Mouse (Mus musculus) kidney, postnatal 36 days (tissue): ENCODE results near the gene Cntnap5b.

Source experiments
- DNase-seq, 2 experiments: peaks; one replicate each; pipeline ENCODE4 v3.0.0; 2021 to 2022; ENCODE audit warnings: mixed read lengths in 2 of 2

Gene Cntnap5b

DNA sequence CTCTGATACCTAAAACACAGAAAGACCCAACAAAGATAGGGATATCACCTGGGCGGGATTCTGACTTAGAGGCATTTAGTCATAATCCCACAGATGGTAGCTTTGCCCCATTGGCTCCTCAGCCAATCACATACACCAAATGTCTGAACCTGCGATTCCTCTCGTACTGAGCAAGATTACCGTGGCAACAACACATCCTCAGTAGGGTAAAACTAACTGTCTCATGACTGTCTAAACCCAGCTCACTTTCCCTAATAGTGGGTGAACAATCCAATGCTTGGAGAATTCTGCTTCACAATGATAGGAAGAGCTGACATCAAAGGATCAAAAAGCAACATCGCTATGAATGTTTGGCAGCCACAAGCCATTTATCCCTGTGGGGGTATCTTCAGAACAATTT is 407.5 kb downstream of the Cntnap5b start:
- DNase-seq, result peak; percentile 20 to 41

GRCm38 (mm10) chr1:100231980-100232608 is 459.5 kb downstream of the Cntnap5b start:
- peak; percentile 2 to 35 for DNase-seq

- no peak for DNase-seq
Measured at GRCm38 (mm10) chr1:100251964-100252363, 479.4 kb downstream of the Cntnap5b start.

DNA sequence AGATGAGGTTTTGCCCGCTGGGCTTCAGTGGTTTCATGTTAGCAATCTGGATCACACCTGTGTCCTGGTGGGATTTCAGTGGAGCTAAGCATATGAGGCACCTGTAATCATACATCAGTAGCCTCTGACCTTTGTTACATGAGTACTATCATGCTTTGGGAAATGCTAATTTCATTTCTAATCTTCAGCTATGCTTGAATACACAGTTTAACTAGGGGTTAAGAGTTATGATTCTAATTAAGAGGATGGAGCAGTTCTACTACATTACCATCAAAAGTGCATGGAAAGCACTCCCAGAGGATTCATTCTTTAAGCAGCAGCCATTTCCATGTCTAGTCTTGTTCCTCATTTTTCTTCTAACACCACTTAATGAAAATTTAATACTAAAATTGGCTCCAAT is 538.1 kb downstream of the Cntnap5b start:
- DNase-seq, result no peak

- no peak for DNase-seq
Measured at GRCm38 (mm10) chr1:100331066-100331465, 558.5 kb downstream of the Cntnap5b start.

DNA sequence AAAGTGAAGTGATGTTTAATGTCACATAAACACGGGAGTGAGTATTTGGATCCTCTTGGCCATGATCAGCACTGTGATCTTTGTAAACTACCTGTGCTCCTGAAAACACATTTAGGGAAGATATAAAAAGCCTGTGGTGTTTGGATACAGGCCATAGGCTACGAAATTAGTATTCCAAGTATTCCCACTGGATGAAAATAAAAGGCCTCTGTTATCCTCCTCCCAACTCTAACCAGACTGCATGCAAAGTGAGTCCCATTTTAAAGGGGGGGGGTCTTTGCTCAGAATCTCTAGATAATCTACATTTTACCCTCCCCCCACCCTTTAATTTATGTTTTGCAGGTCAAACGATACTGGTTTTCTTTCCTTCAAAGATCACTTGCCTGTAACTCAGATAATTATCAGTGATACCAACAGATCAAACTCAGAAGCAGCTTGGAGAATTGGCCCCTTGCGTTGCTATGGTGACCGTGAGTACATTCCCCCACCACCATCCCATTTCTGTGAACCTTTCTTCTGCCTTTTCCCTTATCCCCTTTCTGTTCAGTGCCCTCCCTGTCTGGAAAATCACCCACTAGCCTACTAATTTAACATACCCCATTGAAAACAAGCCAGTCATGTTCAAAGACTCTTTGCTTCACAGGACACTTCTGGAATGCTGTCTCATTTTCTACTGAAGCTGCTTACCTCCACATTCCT is 597.0 kb downstream of the Cntnap5b start:
- no peak for DNase-seq

GRCm38 (mm10) chr1:100386252-100386651 is 613.7 kb downstream of the Cntnap5b start:
- DNase-seq, result no peak

- DNase-seq, result no peak
Measured at GRCm38 (mm10) chr1:100394034-100394433, 621.5 kb downstream of the Cntnap5b start.

- DNase-seq, result no peak
Measured at GRCm38 (mm10) chr1:100416658-100417224, 644.2 kb downstream of the Cntnap5b start.

DNA sequence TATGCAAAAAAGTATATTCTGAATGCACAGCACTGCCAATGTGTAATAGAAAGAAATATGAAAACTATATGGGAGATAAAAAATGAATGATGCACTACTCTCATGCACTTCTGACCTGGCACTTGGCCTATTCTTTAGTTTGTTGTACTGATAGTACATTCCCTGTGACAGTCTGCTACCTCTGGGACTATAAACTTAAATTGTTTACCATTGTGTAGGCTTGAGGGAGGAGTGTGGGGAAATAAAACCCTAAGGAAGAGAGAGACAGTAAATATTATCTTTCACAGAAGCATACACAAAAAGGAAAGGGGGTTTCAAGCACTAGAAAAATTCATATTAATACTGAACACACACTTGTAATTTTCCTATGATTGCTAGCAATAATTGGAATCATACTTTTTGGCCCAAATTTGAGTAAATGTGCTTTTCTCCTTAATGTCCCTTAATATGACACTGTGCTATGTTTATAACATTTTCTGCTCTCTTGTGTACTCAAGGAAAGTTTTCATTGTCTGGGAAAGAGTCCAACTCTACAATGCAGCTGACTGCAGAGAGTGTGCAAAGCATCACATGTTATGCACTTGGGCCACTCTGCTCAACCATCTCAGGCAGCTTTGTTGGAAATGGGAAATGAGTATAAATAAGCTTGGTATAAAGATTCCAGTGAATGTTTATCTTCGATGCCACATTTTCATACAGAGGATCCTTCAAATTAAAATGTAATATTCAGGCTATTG is 657.6 kb downstream of the Cntnap5b start:
- no peak for DNase-seq

DNA sequence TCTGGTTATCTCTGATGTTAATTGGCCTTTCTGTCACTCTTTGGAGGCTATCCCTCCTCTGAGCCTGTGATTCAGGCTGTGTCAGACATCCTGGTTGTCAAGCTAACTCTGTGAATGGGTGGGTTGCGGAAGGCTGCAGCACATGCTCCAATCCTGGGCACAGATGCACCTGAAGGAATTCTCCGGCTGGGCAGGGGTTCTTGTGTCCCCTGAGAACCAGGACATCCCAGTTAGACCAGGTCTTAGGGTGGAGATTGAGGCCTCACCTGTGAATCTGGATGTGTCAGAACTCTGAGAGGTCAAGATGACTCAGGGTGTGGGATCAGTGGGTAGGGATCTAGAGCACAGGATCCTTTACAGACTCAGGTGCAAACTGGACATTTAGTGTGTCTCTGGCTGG is 691.3 kb downstream of the Cntnap5b start:
- no peak for DNase-seq

GRCm38 (mm10) chr1:100465226-100465625 is 692.7 kb downstream of the Cntnap5b start:
- no peak for DNase-seq

DNA sequence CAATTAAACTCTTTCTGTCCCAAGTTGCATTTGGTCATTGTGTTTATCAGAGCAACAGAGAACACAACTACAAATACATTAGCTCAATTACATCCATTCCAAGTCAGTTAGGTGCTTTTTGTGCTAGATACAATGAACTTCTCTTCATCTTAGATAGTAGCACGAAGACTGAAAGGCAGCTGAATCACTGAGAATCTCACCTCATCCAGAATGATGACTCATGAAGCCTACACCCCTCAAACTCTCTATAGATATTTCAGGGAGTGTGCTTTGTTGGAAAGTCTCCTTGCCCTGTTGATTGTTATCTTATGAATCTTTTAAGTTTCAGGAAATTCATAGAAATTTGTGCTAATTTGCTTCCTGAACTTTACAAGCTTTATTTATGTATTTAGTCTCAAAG is 695.0 kb downstream of the Cntnap5b start:
- DNase-seq, result no peak

DNA sequence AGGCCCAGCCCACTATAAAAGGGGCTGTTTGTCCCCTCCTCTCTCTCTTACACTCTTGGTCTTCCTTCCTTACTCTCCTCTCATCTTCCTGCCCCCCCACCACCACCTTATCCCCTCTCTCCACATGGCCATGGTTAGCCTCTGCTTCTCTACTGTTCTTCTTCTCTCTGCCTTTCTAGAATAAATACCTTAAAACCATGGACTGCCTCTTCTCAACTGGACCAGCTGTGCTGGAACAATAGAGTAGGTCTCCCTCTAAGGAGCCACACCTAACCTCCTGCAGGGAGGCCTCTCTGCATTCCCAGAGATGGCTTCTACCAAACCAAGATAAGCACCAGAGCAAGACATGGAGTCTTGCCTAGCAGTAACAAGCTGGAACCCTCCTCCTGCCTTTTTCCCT is 737.3 kb downstream of the Cntnap5b start:
- DNase-seq, result no peak
